Mouse (Mus musculus): ENCODE results near the gene Vps51.

DNA sequence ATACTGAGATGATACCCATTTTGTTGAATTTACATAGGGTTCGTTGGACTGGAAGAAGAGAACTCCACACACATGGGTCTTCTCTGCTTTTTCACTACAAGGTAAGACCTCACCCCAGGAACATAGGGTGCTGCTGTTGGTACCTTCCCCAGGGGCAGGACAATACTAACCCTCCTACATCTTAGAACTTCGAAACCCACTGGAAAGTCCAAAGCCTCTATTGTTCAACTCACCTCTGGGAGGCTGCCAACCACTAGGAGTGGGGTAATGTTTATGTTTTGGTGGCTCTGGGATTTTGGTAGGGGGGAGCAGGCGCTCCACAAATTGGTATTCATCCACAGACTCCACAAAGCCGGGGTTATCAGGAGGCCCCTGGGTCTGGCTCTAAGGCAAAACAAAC is 20.3 kb downstream of the Vps51 start:
- TF ChIP-seq CTCF (IDR thresholded peaks at IDR 0.05; ENCODE audit: extremely low read depth, insufficient read depth, insufficient read length, insufficient replicate concordance): no peak
- no peak for TF ChIP-seq POLR2A (IDR thresholded peaks at IDR 0.05; ENCODE audit: low read depth, low read length)

All from spleen, adult 2 months (tissue).